Mouse (Mus musculus): Measurements from ENCODE around the gene Rab3c.

DNA sequence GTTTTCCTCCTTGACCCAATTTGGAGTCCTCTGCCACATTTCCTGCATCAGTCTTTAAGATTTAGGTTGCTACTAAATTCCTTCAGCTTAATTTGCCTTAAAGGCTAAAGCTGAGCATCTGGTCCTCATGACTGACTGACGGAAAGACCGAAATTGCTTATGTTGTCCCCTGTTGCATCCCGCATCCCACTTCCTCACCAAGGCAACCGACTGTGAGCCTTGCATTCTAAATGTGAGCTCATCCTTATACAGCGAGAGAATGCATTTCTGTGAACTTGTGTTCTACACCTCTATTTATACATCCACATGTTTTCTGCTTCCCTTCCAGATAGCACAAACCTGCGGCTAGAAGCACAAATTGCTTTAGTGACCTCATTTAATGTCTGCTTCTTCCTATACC lies 269.9 kb downstream of the Rab3c start:
- TF ChIP-seq POLR2A (IDR thresholded peaks at IDR 0.05; ENCODE audit: extremely low read depth, insufficient read depth, low read length), result no peak
- no peak for TF ChIP-seq CTCF (IDR thresholded peaks at IDR 0.05; ENCODE audit: extremely low read depth, insufficient read depth, low read length)

Measured in cortical plate, adult 2 months (tissue).